Mouse (Mus musculus): ENCODE data around the gene Pkig. TPM values are rescaled to one million over a fixed set of nuclear protein-coding genes. Genes with fewer than 3 reads are reported as not detected.
A peak's percentile ranks its signal among the peaks of the same experiment; 100 is the strongest.

The Pkig gene
- polyA plus RNA-seq, 1 experiment from 2014 or later = 187 TPM

DNA sequence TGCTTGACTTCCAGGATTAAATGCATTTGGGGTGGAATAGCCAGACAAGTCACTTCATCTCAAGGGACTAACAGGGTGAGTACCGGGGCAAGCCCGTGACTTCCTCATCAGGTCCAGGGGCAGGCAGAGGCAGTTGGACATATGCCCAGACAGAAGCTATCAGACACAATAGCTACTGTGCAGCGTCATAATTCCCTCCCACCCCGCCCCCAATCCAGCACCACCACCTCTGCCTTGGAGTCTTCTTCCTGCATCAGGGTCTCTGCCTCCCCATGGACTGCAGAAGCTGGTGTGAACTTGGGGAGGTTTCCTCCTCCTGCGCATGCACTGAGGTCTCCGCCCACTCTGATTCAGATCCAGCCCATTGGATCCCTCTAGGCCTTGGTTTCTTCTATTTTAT lies 77.8 kb downstream of the Pkig start:
- no peak for ATAC-seq (ENCODE audit: low FRiP score, low TSS enrichment)
- H3K27me3 ChIP-seq (ENCODE audit: control insufficient read depth, insufficient read depth, low read length) = no peaks in the 10 kb centered on the region
- no peak overlapping the region for H3K4me2 ChIP-seq (replicated peaks; ENCODE audit: low read depth, low read length)
- no peak overlapping the region for H3K9ac ChIP-seq (ENCODE audit: low read depth, low read length)
- H3K4me3 ChIP-seq (ENCODE audit: low read length) = no peak overlapping the region
- H3K27ac ChIP-seq (ENCODE audit: low read depth, low read length) = no peak overlapping the region
- no peaks in the 10 kb centered on the region for H3K4me1 ChIP-seq (ENCODE audit: control insufficient read depth, insufficient read depth, low read length)
- WGBS = 73% methylated on average over 6 of the region's 6 CpGs
- H3K36me3 ChIP-seq (ENCODE audit: control insufficient read depth, insufficient read depth, low read length) = no peaks in the 10 kb centered on the region
- H3K9me3 ChIP-seq (ENCODE audit: control insufficient read depth, low read length) = no peaks in the 10 kb centered on the region

DNA sequence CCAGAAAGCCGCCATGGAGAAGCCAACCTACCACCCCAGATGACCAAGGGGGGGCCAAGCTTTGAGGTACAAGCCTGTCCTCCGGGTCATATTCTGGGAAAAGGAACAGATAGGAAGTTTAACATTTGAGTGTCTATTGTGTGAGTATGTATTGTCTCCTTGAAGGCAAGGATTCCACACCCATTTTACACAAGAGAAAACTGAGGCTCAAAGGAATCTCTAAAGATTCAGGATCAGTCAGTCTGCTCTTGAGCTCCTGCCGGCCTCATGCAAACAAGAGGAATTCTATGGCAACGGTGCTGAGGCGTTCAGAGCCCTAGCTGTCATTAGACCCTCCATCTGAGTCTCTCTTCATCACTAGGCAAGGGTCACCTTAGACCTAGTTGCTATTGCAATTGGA lies 84.5 kb downstream of the Pkig start:
- H3K9ac ChIP-seq (ENCODE audit: low read depth, low read length) = no peak overlapping the region
- H3K9me3 ChIP-seq (ENCODE audit: control insufficient read depth, low read length) = no peaks in the 10 kb centered on the region
- H3K36me3 ChIP-seq (ENCODE audit: control insufficient read depth, insufficient read depth, low read length) = no peaks in the 10 kb centered on the region
- no peak overlapping the region for H3K4me2 ChIP-seq (replicated peaks; ENCODE audit: low read depth, low read length)
- H3K4me3 ChIP-seq (ENCODE audit: low read length) = no peak overlapping the region
- no peak overlapping the region for H3K27ac ChIP-seq (ENCODE audit: low read depth, low read length)
- H3K27me3 ChIP-seq (ENCODE audit: control insufficient read depth, insufficient read depth, low read length) = no peaks in the 10 kb centered on the region
- no peaks in the 10 kb centered on the region for H3K4me1 ChIP-seq (ENCODE audit: control insufficient read depth, insufficient read depth, low read length)
- 83% methylated on average over 5 of the region's 5 CpGs for WGBS
- no peak for ATAC-seq (ENCODE audit: low FRiP score, low TSS enrichment)

DNA sequence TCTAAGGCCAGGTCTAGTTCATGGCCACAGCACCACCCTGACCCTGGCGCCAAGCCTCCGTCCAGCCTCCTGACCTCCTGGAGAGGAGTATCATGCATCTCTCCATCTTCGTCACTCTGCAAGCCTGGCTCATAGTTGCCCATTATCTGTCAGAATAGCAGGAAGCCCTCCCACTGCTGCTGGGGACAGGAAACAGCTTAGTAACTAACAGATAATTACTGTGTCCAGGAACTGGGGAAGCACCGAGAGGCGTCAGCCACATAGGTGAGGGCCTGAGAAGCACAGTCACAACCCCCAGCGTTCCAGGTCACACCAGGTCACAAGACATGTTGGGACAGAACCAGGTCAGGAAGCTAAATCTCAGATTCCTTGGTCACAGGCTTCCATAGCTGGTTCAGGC lies 85.2 kb downstream of the Pkig start:
- Histone ChIP-seq H3K4me3 (ENCODE audit: low read length) (no peak overlapping the region), H3K9me3 (ENCODE audit: control insufficient read depth, low read length) (no peaks in the 10 kb centered on the region), H3K27ac (ENCODE audit: low read depth, low read length) (no peak overlapping the region), H3K4me1 (ENCODE audit: control insufficient read depth, insufficient read depth, low read length) (no peaks in the 10 kb centered on the region), H3K9ac (ENCODE audit: low read depth, low read length) (no peak overlapping the region), H3K27me3 (ENCODE audit: control insufficient read depth, insufficient read depth, low read length) (0 out of 2 replicates have a peak, but pooled peaks cover under 1% of the 10 kb centered on the region), H3K36me3 (ENCODE audit: control insufficient read depth, insufficient read depth, low read length) (no peaks in the 10 kb centered on the region), H3K4me2 (replicated peaks; ENCODE audit: low read depth, low read length) (no peak overlapping the region)
- WGBS = 67% methylated on average over 6 of the region's 6 CpGs
- no peak for ATAC-seq (ENCODE audit: low FRiP score, low TSS enrichment)

DNA sequence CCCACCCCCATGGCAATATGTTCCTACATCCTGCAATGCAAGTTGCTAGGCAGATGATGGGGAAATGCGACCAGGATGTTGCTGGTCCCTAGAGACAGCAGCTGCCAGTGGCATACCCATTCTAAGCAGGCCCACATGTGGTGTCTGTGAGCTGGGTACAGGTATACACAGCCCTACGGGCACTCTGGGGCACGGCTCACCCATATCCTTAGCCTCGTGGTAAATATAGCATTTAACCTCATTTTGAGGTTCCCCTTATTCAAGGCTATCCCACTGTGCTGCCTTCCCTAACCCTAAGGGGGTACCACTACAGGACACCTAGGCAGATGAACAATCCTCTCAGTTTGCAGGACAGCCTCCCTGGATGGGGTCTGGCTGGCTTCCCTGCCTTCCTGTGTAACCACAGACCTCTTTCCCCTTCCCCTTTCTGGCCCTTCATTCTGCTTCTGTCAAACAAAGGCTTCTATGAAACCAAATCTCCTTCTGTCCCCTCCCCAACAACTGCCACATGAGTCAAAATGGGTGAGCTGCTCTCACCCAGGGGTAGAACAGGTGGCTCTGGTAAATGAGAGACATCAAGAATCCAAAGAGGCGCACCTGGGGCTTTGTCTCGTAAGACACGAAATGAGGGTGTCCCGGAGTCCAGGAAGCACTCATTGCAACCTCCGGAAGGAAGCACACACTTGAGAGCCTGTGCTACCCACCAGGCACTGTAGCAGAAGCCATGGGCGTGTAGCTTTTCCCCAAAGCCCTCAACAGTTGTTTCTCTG lies 86.8 kb downstream of the Pkig start:
- Histone ChIP-seq H3K9ac (ENCODE audit: low read depth, low read length) (no peak overlapping the region), H3K4me1 (ENCODE audit: control insufficient read depth, insufficient read depth, low read length) (0 out of 2 replicates have a peak, but pooled peaks cover 6% of the 10 kb centered on the region), H3K4me3 (ENCODE audit: low read length) (no peak overlapping the region), H3K4me2 (replicated peaks; ENCODE audit: low read depth, low read length) (no peak overlapping the region), H3K36me3 (ENCODE audit: control insufficient read depth, insufficient read depth, low read length) (no peaks in the 10 kb centered on the region), H3K27me3 (ENCODE audit: control insufficient read depth, insufficient read depth, low read length) (peaks cover 11% of the 10 kb centered on the region; the same call in 1 of the 2 replicates), H3K9me3 (ENCODE audit: control insufficient read depth, low read length) (no peaks in the 10 kb centered on the region), H3K27ac (ENCODE audit: low read depth, low read length) (no peak overlapping the region)
- no peak for ATAC-seq (ENCODE audit: low FRiP score, low TSS enrichment)
- 83% methylated on average over 10 of the region's 10 CpGs for WGBS

DNA sequence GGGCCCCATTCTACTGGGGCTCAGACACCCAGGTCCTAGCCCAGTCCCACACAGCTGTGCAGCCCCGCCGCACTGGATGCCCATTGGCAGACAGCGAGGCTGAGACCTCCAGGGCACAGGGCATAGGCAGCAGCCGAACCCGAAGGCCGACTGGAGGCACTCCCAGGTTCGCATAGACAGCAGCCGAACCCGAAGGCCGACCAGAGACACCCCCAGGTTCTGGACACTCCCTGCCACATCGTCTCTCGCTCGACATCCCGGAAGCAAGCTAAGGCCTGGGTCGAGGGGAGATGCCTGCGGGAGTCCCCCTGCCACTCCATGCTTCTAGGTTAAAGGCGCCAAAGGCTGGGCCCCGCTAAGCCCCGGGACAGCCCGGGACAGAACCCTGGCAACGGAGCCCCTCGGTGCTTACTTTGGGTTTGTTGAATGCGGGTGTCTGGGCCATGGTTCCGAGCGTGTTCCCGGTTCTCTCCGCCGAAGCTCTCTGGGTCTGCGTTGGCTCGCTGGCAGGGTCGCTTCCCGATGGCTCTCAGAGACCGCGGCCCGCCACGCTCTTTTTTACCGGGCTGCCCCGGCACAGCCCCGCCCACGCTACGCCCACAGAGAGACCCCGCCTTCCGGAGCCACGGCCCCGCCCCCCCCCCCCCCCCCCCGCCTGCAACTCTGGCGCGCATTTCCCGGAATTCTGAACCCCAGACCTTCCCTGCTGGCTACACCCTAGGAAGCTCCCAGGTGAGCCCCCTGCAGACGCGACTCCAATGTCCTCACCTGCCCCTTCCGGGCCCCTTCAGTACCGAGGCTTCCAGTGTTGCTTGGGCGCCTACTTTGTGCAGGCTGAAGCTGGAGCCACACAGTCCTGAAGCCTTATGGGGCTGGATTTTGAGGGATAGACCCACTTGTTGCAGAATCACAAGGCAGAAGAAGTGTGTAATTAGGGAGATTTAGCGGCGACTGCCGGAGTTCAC lies 91.7 kb downstream of the Pkig start, which contains the start of gene Ada:
Gene Ada, minus strand, starts transcription at position 593 of the 965 bp plus-strand sequence.
- WGBS = under 1% methylated on average over 51 of the region's 57 CpGs
- H3K4me1 ChIP-seq (ENCODE audit: control insufficient read depth, insufficient read depth, low read length) = peaks cover 6% of the 10 kb centered on the region; the same call in 1 of the 2 replicates
- no peaks in the 10 kb centered on the region for H3K9me3 ChIP-seq (ENCODE audit: control insufficient read depth, low read length)
- H3K36me3 ChIP-seq (ENCODE audit: control insufficient read depth, insufficient read depth, low read length) = no peaks in the 10 kb centered on the region
- peaks cover 11% of the 10 kb centered on the region; the same call in 1 of the 2 replicates for H3K27me3 ChIP-seq (ENCODE audit: control insufficient read depth, insufficient read depth, low read length)
- ATAC-seq (ENCODE audit: low FRiP score, low TSS enrichment) = peak; percentile 79
- H3K4me3 ChIP-seq (ENCODE audit: low read length) = peak within 1 kb of the TSS; percentile 52
- no peak within 1 kb of the TSS for H3K27ac ChIP-seq (ENCODE audit: low read depth, low read length)
- H3K9ac ChIP-seq (ENCODE audit: low read depth, low read length) = peak within 1 kb of the TSS; percentile 59
- H3K4me2 ChIP-seq (replicated peaks; ENCODE audit: low read depth, low read length) = peak within 1 kb of the TSS; percentile 90

DNA sequence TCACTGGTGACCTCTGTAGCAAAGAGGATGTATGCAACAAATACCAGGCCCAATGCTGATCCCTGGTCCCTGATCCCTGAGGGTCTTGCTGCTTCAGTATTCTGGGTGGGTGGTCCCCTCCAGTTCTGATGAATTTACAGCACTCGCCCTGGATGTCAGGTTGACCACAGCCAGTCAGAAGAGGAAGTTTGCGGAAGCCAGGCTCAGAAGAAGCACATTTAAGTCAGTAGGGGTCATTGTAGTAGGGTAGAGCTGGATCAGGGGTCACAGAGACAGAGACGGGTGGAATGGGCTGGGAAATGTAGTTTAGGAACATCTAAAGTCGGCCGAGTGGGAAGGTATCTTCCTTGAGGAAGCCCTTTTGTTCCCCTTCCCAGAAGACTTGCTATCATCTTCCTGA lies 96.0 kb downstream of the Pkig start:
- Histone ChIP-seq H3K27ac (ENCODE audit: low read depth, low read length) (no peak overlapping the region), H3K27me3 (ENCODE audit: control insufficient read depth, insufficient read depth, low read length) (peaks cover 2% of the 10 kb centered on the region; the same call in 1 of the 2 replicates), H3K4me1 (ENCODE audit: control insufficient read depth, insufficient read depth, low read length) (peaks cover 17% of the 10 kb centered on the region; the same call in 1 of the 2 replicates), H3K4me2 (replicated peaks; ENCODE audit: low read depth, low read length) (no peak overlapping the region), H3K36me3 (ENCODE audit: control insufficient read depth, insufficient read depth, low read length) (no peaks in the 10 kb centered on the region), H3K9me3 (ENCODE audit: control insufficient read depth, low read length) (no peaks in the 10 kb centered on the region), H3K9ac (ENCODE audit: low read depth, low read length) (no peak overlapping the region), H3K4me3 (ENCODE audit: low read length) (no peak overlapping the region)
- no peak for ATAC-seq (ENCODE audit: low FRiP score, low TSS enrichment)
- WGBS = 64% methylated on average over 5 of the region's 5 CpGs

DNA sequence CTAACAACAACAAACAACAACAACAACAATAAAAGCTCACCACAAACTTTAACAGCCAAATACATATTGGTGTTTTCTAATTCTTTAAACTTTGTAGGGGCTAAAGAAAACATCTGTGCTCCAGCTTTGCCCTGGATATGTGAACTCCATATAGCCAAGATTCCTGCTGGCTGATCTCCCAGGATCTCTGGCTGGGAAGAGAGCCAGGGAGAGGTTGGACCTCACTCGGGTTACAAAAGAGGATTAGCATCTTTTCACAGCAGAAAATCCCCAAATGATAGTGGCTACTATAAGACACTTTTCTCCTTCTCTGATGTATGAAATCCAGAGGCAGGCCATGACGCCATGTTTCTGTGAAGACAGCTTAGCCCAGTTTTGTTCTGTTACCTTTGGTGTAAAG lies 98.5 kb downstream of the Pkig start:
- Histone ChIP-seq H3K36me3 (ENCODE audit: control insufficient read depth, insufficient read depth, low read length) (no peaks in the 10 kb centered on the region), H3K9ac (ENCODE audit: low read depth, low read length) (no peak overlapping the region), H3K4me3 (ENCODE audit: low read length) (no peak overlapping the region), H3K4me2 (replicated peaks; ENCODE audit: low read depth, low read length) (no peak overlapping the region), H3K4me1 (ENCODE audit: control insufficient read depth, insufficient read depth, low read length) (0 out of 2 replicates have a peak, but pooled peaks cover 11% of the 10 kb centered on the region), H3K27me3 (ENCODE audit: control insufficient read depth, insufficient read depth, low read length) (no peaks in the 10 kb centered on the region), H3K27ac (ENCODE audit: low read depth, low read length) (no peak overlapping the region; the same call in 1 of the 2 replicates), H3K9me3 (ENCODE audit: control insufficient read depth, low read length) (no peaks in the 10 kb centered on the region)
- WGBS = 60% methylated on average over 2 of the region's 2 CpGs
- ATAC-seq (ENCODE audit: low FRiP score, low TSS enrichment) = no peak

DNA sequence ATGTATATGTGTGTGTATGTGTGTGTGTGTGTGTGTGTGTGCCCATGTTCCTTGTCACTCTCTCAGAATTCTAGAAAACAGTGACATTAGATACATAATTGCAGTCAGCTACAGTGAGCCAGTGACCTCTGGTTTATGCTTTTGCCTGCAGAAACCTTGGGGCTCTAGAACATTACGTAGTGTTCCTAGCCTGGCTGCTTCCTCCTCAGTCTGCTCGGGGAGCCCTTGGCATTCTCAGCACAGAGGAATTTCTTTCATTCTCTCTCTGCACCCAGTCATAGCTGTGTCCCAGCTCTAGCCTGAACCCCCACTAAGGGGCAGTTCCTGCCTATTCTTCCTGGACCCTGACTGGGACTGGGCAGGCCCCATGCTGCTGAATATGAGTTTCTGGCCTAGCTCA lies 100.0 kb downstream of the Pkig start:
- Histone ChIP-seq H3K4me3 (ENCODE audit: low read length) (no peak overlapping the region), H3K9ac (ENCODE audit: low read depth, low read length) (no peak overlapping the region), H3K4me1 (ENCODE audit: control insufficient read depth, insufficient read depth, low read length) (0 out of 2 replicates have a peak, but pooled peaks cover 11% of the 10 kb centered on the region), H3K36me3 (ENCODE audit: control insufficient read depth, insufficient read depth, low read length) (no peaks in the 10 kb centered on the region), H3K4me2 (replicated peaks; ENCODE audit: low read depth, low read length) (no peak overlapping the region), H3K9me3 (ENCODE audit: control insufficient read depth, low read length) (no peaks in the 10 kb centered on the region), H3K27me3 (ENCODE audit: control insufficient read depth, insufficient read depth, low read length) (no peaks in the 10 kb centered on the region), H3K27ac (ENCODE audit: low read depth, low read length) (no peak overlapping the region)
- ATAC-seq (ENCODE audit: low FRiP score, low TSS enrichment) = no peak
- WGBS = 65% methylated on average over 2 of the region's 2 CpGs
